Mouse (Mus musculus): ENCODE measurements around the gene Psmd11. TPM values are rescaled to one million over a fixed set of nuclear protein-coding genes. Genes with fewer than 3 reads are reported as not detected.
"Not testable (repeated sequence)": the region's sequence is repeated elsewhere in the genome, so short reads cannot be mapped to it uniquely, and the experiment has no call there.

Gene Psmd11
- total RNA-seq (2014; fragmentation: Nextera tagmentation) (130 and 137 TPM in 2 replicates), total RNA-seq (2017) (125 and 153 TPM in 2 replicates)

DNA sequence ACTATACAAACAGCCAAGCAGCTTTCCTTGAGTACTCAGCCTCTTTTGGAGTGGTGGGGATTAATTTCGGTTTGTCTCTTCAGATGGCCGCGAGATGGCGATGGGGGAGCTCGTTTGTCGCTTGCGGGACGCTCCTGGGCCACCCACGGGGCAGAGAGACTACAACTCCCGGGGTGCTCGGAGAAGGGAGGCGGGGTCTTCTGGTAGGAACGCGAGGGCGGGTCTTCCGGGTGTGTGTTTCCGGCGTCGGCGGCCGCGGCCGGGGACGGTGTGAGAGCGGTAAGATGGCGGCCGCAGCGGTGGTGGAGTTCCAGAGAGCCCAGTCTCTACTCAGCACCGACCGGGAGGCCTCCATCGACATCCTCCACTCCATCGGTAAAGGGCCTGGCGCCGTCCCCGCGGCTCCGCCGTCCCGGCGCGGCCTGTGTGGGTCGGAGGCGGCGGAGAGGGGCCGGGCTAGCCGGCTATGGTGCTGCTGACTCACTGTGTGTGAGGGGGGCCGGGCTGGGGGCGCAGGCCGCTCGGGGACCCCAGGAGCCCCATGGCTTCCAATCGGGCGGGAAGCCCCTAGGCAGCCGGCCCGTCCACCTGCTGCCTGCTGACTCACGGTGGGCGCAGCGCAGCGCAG, at the start of gene Psmd11:
Psmd11 (plus strand) TSS at position 235 of the 628 bp plus-strand sequence.
- ATAC-seq (replicated peaks; ENCODE audit: low FRiP score, low TSS enrichment, poor library complexity, severe bottlenecking), result peak; percentile 98

DNA sequence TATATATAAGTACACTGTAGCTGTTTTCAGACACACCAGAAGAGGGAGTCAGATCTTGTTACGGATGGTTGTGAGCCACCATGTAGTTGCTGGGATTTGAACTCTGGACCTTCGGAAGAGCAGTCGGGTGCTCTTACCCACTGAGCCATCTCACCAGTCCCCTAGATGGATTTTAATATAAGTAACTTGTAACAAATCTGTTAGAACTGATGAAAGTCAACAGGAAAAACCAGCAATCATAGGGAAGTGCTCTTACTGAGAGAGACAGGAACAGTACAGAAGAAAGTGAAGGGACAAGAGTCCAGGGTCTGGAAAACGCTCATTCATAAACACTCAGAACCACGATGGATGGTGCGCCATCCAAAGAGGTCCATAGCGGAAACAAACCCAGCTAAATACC, 49.2 kb upstream of the Psmd11 start:
- ATAC-seq (replicated peaks; ENCODE audit: low FRiP score, low TSS enrichment, poor library complexity, severe bottlenecking), result not testable (repeated sequence)

DNA sequence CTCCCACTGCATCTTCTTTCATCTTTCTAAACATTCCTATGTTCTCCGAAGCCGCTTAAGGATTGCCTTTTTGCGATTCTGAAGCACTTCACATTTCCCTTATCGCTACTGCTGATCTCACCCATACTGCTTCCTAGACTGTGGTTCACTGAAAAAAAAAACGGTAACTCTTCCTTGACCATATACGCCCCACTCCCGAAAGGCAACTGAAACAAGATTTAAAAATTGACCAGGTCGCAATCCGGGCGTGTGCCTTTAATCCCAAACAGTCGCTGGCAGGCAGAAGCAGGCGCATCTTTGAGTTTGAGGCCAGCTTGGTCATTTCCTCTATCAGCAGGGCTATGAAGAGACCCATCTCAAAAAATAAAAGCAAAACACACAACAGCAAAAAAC, 45.8 kb upstream of the Psmd11 start:
- no peak; the same call in 1 of the 2 replicates for ATAC-seq (replicated peaks; ENCODE audit: low FRiP score, low TSS enrichment, poor library complexity, severe bottlenecking)

DNA sequence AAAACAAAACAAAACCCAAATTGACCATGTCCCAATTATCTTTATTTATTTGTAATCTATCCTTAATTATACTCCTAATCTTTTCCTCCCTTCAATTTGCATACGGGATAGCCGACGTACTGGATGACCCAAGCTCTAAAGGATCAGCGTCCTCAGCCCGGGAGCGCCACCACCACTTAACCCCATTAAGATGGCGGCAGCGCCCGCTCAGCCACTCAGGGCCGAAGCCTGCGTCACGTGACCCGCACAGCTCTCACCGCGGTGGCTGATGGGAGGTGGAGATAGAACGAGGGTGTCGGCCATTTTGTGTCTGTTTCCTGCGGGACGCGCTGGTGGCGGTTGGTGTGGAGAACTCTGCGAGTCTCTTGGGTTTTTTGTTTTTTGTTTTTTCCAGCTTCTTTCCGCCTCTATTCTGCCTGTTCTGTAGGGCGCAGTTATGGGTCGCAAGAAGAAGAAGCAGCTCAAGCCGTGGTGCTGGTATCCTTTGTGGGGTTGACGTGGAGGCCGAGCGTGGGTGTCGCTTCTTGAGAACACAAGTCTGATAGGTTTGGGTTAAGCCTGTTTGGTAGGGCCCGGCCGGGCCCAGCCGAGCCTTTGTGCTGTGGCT, 45.3 kb upstream of the Psmd11 start, which contains the start of gene Zfp207:
Zfp207 (plus strand) TSS at position 261 of the 607 bp plus-strand sequence.
- ATAC-seq (replicated peaks; ENCODE audit: low FRiP score, low TSS enrichment, poor library complexity, severe bottlenecking), result peak; percentile 86

DNA sequence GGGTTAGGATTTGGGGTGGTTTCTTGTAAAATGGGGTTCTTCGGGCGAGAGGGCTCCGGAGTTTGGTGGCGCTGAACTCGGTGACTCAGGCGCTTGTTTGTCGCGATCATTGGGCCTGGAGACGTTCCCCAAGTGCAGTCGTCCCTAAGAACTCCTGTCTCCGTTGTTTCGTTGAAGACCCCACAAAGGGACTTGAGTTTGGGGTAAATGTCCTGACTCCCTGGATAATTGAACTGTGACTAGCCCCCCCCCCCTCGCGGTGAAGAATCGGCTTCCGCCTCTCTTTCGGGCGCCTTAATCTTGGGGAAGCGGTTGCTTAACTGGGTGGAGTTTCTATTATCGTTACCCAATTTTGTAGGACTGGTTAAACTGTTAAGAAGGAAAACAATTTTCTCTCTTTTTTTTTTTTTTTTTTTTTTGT, 44.8 kb upstream of the Psmd11 start:
- peak; percentile 52 for ATAC-seq (replicated peaks; ENCODE audit: low FRiP score, low TSS enrichment, poor library complexity, severe bottlenecking)

DNA sequence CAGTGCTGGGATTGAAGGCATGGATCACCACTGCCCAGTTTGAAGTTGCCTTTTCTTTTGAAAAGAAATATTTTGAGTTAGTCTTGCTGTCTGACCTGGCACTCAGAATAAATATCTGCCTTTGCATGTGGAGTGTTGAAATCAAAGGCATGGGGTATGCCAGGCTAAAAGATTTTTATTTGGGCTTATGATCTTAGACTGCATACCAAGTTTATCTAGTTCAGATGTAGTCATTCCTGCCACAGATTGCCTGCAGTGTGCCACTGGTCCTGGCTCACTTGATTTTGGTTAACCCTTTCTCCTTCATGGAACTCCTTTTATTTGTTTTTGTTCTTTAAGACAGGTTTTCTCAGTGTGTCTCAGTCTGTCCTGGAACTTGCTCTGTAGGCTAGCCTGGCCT, 44.0 kb upstream of the Psmd11 start:
- no peak for ATAC-seq (replicated peaks; ENCODE audit: low FRiP score, low TSS enrichment, poor library complexity, severe bottlenecking)

DNA sequence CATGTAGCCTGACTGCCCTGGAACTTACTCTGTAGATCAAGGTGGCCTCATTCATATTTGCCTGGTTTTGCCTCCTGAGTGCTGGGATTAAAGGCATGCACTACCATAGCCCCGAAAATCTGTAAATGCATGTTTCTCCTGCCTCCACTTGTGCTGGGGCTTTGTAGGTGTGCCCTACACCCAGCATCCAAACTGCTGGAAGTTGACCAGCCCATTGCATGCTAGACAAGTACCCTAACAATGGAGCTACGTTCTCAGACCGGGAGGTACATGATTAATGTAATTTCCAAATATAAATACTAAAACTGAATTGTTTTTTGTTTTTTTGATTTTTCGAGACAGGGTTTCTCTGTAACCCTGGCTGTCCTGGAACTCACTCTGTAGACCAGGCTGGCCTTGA, 43.4 kb upstream of the Psmd11 start:
- ATAC-seq (replicated peaks; ENCODE audit: low FRiP score, low TSS enrichment, poor library complexity, severe bottlenecking), result no peak

DNA sequence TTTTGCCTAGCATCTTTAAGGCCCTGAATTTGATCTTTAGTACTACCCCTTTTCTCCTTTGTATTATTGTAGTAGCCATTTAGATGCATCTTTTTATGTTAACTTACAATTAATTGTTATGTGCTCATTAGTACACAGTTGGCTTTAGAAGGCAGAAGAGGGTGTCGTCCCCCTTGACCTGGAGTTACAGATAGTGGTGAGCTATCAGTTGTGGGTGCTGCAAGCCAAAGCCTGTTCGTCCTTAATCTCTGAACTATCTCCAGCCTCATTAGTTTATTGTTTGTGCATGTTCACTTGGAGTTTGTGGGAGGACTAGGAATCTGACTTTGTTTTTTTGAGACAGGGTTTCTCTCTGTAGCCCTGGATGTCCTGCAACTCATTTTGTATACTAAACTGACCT, 41.6 kb upstream of the Psmd11 start:
- ATAC-seq (replicated peaks; ENCODE audit: low FRiP score, low TSS enrichment, poor library complexity, severe bottlenecking), result 0 out of 2 replicates have a peak, but pooled peaks have one; percentile 42

DNA sequence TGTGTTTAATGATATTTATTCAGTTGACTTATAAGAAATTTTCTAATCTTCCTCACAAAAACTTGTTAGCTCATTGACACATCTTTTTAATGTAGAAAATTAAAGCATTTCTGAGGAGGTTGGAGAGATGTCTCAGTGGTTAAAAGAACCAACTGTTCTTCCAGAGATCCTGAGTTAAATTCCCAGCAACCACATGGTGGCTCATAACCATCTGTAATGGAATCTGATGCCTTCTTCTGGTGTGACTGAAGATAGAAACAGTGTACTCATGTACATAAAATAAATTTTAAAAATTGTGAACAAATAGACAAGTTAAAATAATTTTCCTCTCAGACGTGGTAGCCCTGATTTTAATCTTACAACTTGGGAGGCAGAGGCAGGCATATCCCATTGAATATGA, 38.5 kb upstream of the Psmd11 start:
- no peak for ATAC-seq (replicated peaks; ENCODE audit: low FRiP score, low TSS enrichment, poor library complexity, severe bottlenecking)

DNA sequence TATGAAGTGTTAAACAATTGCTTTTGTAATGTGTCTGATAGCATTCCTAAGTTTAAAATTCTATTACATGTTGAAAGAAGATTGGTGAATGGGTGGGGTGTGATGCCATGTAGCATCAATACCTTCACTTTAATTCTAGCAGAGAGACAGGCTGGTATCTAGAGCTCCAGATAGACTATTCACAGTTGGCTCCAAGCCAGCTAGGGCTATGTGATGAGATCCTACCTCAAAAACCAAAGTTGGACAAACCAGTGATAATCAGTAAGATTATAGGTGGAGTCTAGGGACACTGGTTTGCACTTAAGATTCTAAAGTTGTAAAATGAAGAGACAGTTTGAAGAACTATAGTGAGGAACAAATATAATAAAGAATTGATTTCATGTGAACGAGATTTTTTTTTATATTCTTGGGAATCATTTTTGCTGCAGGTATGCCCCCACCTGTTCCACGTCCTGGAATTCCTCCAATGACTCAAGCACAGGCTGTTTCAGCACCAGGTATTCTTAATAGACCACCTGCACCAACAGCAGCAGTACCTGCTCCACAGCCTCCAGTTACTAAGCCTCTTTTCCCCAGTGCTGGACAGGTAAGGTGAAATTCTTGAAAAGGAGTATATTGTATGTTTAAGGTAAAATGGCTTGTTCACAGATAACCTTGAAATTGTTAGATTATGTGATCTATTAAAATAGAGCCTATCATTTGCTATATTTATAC, 36.9 kb upstream of the Psmd11 start:
- no peak for ATAC-seq (replicated peaks; ENCODE audit: low FRiP score, low TSS enrichment, poor library complexity, severe bottlenecking)

DNA sequence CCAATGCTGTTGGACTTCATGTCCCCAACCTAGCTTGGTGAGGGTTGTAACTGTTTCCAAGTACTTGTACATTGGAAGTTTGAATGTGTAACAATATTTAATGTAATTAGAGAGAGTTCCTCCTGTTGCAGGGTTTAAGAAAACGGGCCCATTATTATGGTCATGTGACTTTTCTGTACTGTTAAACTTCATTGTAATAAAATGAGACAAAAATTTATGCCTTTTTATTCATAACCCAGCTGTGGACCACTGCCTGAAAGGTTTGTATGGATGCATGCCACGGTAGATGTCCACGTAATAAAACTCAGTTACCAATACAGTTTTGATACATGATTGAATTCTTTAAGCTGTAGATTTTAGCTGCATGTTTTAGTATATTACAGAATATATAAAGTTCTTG, 32.5 kb upstream of the Psmd11 start:
- ATAC-seq (replicated peaks; ENCODE audit: low FRiP score, low TSS enrichment, poor library complexity, severe bottlenecking), result no peak

DNA sequence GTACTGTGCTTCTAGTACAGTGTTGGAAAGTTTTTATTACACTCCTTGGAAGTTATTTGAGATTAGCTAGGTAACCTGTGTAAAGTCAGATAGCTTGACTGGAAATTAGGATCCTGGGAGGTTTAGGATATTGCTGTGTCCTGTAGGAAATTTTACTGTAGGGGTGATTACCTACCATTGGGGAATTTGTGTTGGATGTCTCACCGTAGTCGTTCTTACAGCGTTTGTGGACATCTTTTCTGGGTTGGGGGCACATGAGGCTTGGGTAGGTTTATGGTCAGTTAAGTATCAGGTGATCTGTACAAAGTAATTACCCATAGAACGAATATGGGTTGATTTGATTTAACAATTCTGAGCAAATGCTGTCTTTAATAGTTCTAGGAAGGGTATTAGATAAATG, 31.8 kb upstream of the Psmd11 start:
- ATAC-seq (replicated peaks; ENCODE audit: low FRiP score, low TSS enrichment, poor library complexity, severe bottlenecking), result no peak

DNA sequence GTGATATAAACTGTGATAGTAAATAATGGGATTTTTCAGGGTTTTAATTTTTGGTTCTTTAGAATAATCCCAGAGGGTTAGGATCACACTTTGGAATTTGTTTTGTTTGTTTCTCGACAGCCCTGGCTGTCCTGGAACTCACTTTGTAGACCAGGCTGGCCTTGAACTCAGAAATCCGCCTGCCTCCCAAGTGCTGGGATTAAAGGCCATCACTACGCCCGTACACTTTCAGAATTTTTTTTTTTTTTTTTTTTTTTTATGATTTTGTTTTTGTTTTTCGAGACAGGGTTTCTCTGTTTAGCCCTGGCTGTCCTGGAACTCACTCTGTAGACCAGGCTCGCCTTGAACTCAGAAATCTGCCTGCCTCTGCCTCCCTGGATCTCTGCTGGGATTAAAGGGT, 20.5 kb upstream of the Psmd11 start:
- ATAC-seq (replicated peaks; ENCODE audit: low FRiP score, low TSS enrichment, poor library complexity, severe bottlenecking), result not testable (repeated sequence)

DNA sequence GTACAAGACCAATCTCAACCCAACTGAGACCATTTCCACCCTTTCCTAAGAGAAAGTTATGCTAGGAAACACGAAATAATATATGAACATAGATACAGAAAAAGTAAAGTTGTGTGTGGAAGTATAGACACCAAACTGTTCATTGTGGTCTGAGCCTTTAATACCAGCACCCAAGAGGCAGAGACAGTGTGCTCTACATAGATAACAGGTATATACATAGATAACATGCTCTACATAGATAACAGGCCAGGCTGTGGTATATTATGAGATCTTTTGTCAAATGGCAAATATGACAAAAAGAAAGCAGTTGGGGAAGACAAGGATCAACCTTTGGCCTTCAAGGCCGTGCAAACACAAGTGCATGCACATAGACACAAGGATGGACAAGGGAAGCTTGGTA, 18.0 kb upstream of the Psmd11 start:
- peak; percentile 43; the same call in 1 of the 2 replicates for ATAC-seq (replicated peaks; ENCODE audit: low FRiP score, low TSS enrichment, poor library complexity, severe bottlenecking)

DNA sequence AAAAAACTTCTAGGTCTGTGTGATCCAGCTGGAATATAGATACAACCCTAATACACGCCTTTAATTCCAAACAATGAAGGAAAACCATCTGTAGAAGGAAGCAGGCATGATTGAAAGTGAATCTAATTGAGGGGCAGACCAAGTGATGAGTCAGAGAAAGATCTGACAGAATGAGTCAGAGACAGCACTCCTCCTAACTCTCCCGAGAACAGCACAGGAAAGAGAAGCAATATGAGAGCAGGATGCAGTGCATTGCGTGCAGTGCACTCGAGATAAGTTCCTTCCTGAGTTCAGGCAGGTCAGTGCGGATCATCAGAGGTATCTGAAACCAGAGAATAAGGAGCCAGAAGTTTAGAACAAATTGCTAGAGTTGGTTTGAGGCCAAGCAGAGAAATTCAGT, 11.3 kb upstream of the Psmd11 start:
- no peak for ATAC-seq (replicated peaks; ENCODE audit: low FRiP score, low TSS enrichment, poor library complexity, severe bottlenecking)

DNA sequence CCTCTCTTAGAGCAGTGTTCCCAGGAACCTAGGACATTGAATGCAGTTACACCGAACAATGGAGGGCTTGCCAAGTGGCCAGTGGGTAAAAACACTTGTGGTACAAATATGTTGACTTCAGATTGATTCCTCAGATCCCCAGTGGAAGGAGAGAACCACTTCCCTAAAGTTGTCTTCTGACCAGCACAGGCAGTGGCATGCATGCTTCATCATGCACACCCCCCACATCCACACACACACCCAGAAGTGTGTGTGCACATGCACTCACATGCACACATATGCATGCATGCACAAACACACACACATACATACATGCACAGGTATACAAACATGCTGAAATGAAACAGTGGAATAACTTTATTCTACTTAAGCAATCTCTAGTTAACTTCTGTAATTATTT, 8.7 kb upstream of the Psmd11 start:
- no peak for ATAC-seq (replicated peaks; ENCODE audit: low FRiP score, low TSS enrichment, poor library complexity, severe bottlenecking)

DNA sequence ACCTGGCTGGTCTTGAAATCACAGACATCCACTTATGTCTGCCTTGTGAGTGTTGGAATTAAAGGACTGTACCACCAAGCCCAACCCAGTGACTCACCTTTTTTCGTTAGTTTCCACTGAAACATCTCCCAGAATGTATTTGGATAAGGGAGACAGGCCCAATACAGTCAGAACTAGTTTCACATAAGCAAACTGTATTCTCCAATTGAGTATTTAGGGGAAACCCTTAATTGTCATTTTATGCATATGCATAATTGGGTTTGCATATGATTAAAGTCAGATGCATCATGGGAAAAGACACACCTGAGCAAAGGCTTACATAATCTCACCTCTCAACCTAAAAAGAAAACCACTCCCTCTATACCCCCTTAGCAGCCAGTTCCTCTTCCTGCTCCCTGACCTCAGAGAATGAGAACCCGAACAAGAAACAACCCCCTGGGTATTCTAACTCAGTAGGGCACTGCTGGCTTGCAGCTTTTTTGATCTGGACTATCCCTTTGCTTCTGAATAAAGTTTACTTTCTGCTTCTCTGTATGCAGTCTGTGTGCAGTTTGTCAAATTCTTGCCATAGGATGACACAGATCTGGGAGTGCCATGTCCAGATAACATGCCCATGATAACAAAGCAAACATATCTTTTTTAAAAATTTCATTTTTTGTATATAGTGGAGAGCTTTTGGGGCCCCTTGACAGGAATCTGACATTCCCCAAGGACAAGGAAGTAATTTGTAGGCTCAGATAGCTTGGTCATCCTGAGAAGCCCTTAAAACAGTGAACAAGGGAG, 8.0 kb upstream of the Psmd11 start:
- no peak for ATAC-seq (replicated peaks; ENCODE audit: low FRiP score, low TSS enrichment, poor library complexity, severe bottlenecking)

DNA sequence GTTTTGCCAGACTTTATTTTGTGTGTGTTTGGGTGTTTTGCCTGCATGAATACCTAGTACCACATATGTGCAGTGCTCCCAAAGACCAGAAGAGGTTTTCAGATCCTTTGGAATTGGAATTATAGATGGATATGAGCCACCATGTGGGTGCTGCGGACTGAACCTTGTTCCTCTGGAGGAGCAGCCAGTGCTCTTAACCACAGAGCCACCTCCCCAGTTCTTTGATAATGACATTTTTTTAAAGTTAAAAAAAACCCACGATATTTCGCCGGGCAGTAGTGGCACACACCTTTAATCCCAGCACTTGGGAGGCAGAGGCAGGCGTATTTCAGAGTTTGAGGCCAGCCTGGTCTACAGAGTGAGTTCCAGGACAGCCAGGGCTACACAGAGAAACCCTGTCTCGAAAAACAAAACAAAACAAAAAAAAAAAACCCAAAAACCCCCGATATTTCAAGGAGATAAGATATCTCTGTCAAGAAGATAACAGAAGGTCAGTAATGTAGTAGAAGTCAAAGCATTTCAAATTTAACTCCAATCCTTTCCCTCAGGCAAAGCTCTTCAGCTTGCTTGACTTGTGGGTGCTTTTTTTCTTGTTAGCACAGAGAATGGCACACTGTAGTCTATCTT, 6.9 kb upstream of the Psmd11 start:
- no peak for ATAC-seq (replicated peaks; ENCODE audit: low FRiP score, low TSS enrichment, poor library complexity, severe bottlenecking)

DNA sequence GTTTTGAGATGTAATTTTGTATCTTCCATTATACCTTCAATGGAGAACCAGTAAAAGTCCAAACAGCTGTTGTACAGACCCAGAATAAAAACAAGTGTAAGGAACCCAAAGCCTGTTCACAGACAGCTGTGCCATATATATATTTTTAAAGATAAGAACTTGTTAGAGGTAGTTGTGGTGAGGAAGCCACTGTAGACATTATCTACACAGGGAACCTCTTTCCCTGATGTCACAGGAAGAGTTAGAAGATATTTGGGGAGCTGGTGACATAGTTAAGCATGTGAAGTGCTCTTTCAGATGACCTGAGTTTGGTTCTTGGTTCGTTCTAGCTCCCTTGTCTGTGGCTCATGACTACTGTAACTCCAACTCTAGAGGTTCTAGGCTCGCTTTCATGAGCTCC, 3.7 kb upstream of the Psmd11 start:
- no peak for ATAC-seq (replicated peaks; ENCODE audit: low FRiP score, low TSS enrichment, poor library complexity, severe bottlenecking)

Data from megakaryocyte-erythroid progenitor cell, adult 5-6 weeks (primary cell).